Mouse (Mus musculus) heart, adult 2 months (tissue): ENCODE measurements at regions not wholly inside any gene's neighbourhood (a gene's known extent, or its start where the extent isn't known, plus 50 kb on each side); places are given as distances from the start of the nearest gene placed in this dataset.

ENCODE experiments used
- CTCF ChIP-seq: fragments of 200-600 bp; IDR thresholded peaks from 2 replicates; pipeline ENCODE4 v1.8.1; 2022; ENCODE audit warnings: antibody characterized with exemption, mild to moderate bottlenecking, moderate library complexity
- POLR2A ChIP-seq: fragments of 200-500 bp; IDR thresholded peaks from 2 replicates; pipeline ENCODE4 v1.6.1; 2011; ENCODE audit warnings: mild to moderate bottlenecking, low read depth, low read length, control low read depth; ENCODE audit not compliant: insufficient read depth

DNA sequence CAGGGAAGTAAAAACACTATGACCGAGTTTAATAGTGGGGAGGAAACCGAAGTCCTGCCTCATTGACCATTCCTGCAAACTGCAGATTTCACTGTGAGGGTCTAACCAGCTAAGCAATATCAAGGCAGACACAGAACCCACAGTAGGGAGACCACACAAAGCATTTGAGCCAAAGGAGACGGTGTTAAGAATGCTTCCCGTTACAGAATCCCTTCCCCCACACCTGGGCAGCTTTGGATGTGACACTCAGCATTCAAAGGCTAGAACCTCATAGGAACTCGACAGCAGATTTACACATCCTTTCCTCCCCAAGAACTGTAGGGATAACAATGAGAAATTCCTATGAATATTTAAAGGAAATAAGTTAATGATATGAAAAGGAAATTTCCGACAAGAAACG is 158.5 kb upstream of the Id4 start:
- TF ChIP-seq POLR2A (no peak), CTCF (no peak)
